Comparison of ENCODE assay signal across 9 mouse cellular contexts in the genomic region with DNA sequence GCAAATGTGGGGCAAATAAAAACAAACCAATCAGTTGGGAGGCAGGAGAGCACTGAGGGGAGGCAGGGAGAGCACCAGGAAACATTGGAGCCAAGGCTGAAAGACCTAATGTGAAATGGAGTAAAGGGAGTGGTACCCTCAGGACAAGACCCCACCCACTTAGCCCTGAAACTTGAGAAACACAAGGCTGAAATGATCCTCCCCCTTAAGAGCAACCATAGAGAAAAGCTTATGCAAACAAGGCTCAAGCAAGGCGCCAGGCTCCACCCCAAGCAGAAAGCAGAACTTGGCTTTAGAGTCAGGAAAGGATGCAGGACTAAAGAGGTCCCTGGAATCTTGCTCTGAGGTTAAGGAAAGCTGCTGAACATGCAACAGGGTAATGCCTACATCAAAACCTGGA.
DNase-seq lines count a peak whose midpoint lies in the region; ATAC-seq lines count a peak whose summit lies in the region.
"Had no signal": no experiment of that assay in that cellular context is flagged by ENCODE, and none has a peak within 500 bp of the region (broad histone marks: within the 10 kb centered on the region; RNA-seq: fewer than 3 reads in every experiment).

No protein-coding gene starts in this region.

- H3K4me2 ChIP-seq in stomach, embryonic 16.5 days (ENCODE audit: low read depth, low read length), result no peak overlapping the region
- H3K4me2 ChIP-seq in forebrain, embryonic 16.5 days (ENCODE audit: low read length), result no peak overlapping the region
- no peak overlapping the region for H3K4me2 ChIP-seq in midbrain, embryonic 15.5 days

- H3K36me3 ChIP-seq in megakaryocyte, embryonic 14.5 days (replicated peaks; ENCODE audit: low read length), result peaks cover 24% of the 10 kb centered on the region
- no peaks in the 10 kb centered on the region for H3K36me3 ChIP-seq in stomach, embryonic 16.5 days (ENCODE audit: control insufficient read depth, insufficient read depth, low read length)
- H3K36me3 ChIP-seq in forebrain, embryonic 16.5 days (ENCODE audit: control insufficient read depth, insufficient read depth), result no peaks in the 10 kb centered on the region
- no peaks in the 10 kb centered on the region for H3K36me3 ChIP-seq in midbrain, embryonic 15.5 days (replicated peaks)

- H3K27me3 ChIP-seq in megakaryocyte, embryonic 14.5 days (replicated peaks), result no peaks in the 10 kb centered on the region
- no peaks in the 10 kb centered on the region for H3K27me3 ChIP-seq in stomach, embryonic 16.5 days (ENCODE audit: control insufficient read depth, insufficient read depth, low read length)
- H3K27me3 ChIP-seq in forebrain, embryonic 16.5 days (replicated peaks; ENCODE audit: control insufficient read depth, insufficient read depth, low read length), result no peaks in the 10 kb centered on the region
- no peaks in the 10 kb centered on the region for H3K27me3 ChIP-seq in midbrain, embryonic 15.5 days (replicated peaks)
- H3K27me3 ChIP-seq: Patski had no signal

- H3K4me3 ChIP-seq in megakaryocyte, embryonic 14.5 days (replicated peaks), result peak overlapping the region; percentile 83
- H3K4me3 ChIP-seq in stomach, embryonic 16.5 days (replicated peaks; ENCODE audit: low read length), result no peak overlapping the region
- no peak overlapping the region for H3K4me3 ChIP-seq in forebrain, embryonic 16.5 days (replicated peaks; ENCODE audit: low read length)
- H3K4me3 ChIP-seq in midbrain, embryonic 15.5 days, result no peak overlapping the region

- ATAC-seq in megakaryocyte, adult 5-6 weeks (ENCODE audit: poor library complexity, severe bottlenecking), result no peak
- ATAC-seq in granulocyte monocyte progenitor cell, adult 5-6 weeks (replicated peaks; ENCODE audit: poor library complexity, severe bottlenecking), result peak; percentile 71
- peak; percentile 83 for ATAC-seq in stomach, embryonic 16.5 days (ENCODE audit: insufficient read depth, low FRiP score)
- no peak for ATAC-seq in forebrain, embryonic 16.5 days
- no peak for ATAC-seq in midbrain, embryonic 15.5 days (replicated peaks)
- ATAC-seq: Patski had no signal

- peaks cover 86% of the 10 kb centered on the region for H3K4me1 ChIP-seq in megakaryocyte, embryonic 14.5 days
- no peaks in the 10 kb centered on the region for H3K4me1 ChIP-seq in stomach, embryonic 16.5 days (ENCODE audit: control insufficient read depth, insufficient read depth, low read length)
- H3K4me1 ChIP-seq in forebrain, embryonic 16.5 days (replicated peaks; ENCODE audit: control insufficient read depth, insufficient read depth, low read length), result no peaks in the 10 kb centered on the region; the same call in 1 of the 2 replicates
- H3K4me1 ChIP-seq in midbrain, embryonic 15.5 days, result peaks cover 8% of the 10 kb centered on the region

- WGBS in stomach, embryonic 16.5 days, result 38% methylated on average over 1 of the region's 1 CpGs
- WGBS in forebrain, embryonic 16.5 days, result 30% methylated on average over 1 of the region's 1 CpGs
- 30% methylated on average over 1 of the region's 1 CpGs for WGBS in midbrain, embryonic 15.5 days

- H3K27ac ChIP-seq in stomach, embryonic 16.5 days (ENCODE audit: low read length), result no peak overlapping the region
- no peak overlapping the region for H3K27ac ChIP-seq in forebrain, embryonic 16.5 days (ENCODE audit: low read length)
- no peak overlapping the region for H3K27ac ChIP-seq in midbrain, embryonic 15.5 days

- no peak overlapping the region for H3K9ac ChIP-seq in stomach, embryonic 16.5 days (ENCODE audit: low read length)
- H3K9ac ChIP-seq in forebrain, embryonic 16.5 days (replicated peaks; ENCODE audit: low read depth, low read length), result no peak overlapping the region
- no peak overlapping the region for H3K9ac ChIP-seq in midbrain, embryonic 15.5 days

- DNase-seq in kidney, postnatal 36 days, result peak; percentile 20 to 26
- DNase-seq in adrenal gland, adult 8-10 months, result no peak

- H3K9me3 ChIP-seq in megakaryocyte, embryonic 14.5 days, result no peaks in the 10 kb centered on the region; the same call in 1 of the 2 replicates
- no peaks in the 10 kb centered on the region for H3K9me3 ChIP-seq in stomach, embryonic 16.5 days (replicated peaks; ENCODE audit: control insufficient read depth, low read length)
- no peaks in the 10 kb centered on the region for H3K9me3 ChIP-seq in forebrain, embryonic 16.5 days (ENCODE audit: control insufficient read depth, low read length)
- H3K9me3 ChIP-seq in midbrain, embryonic 15.5 days, result no peaks in the 10 kb centered on the region

Comparison
In these comparisons a context has a peak if more than half of its experiments do, and no peak if none do; other contexts are left out.
1. ATAC-seq: peak in granulocyte monocyte progenitor cell, adult 5-6 weeks (single experiment) and stomach, embryonic 16.5 days (single experiment); none in megakaryocyte, adult 5-6 weeks (single experiment), forebrain, embryonic 16.5 days (single experiment) and midbrain, embryonic 15.5 days (single experiment).